Mouse (Mus musculus): ENCODE data around the gene Rp2. TPM values are rescaled to one million over a fixed set of nuclear protein-coding genes. Genes with fewer than 3 reads are reported as not detected.

Rp2 gene
- total and polyA plus RNA-seq, 2 experiments from 2014 or later, result 10.2 to 21.7 TPM

DNA sequence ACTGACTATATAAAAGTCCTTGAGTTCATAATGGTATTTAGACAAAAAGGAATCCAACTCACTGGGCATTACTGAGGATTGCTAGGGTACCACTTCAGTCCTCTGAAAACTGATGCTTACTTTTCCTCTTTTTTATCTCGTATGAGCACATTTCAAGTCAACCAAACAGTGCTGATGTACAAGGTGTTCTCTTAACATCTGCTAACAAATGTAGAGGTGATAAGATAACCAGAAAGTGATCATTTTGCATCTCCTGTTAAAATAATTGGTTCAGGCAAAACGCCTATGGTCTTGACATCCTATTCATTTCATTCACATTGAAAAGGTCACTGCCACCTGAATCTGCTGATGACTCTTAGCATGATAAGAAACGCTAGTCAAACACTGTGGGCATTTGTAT, 28.7 kb downstream of the Rp2 start:
- ATAC-seq (ENCODE audit: insufficient read depth, low read depth) (no peak), DNase-seq (ENCODE audit: low spot score) (no peak)
- Histone ChIP-seq H3K27ac (ENCODE audit: low read depth) (no peak overlapping the region), H3K27me3 (ENCODE audit: control insufficient read depth, insufficient read depth, low read length) (no peaks in the 10 kb centered on the region), H3K4me2 (ENCODE audit: low read depth, low read length) (no peak overlapping the region), H3K9me3 (replicated peaks; ENCODE audit: control insufficient read depth, low read length) (no peaks in the 10 kb centered on the region), H3K4me3 (ENCODE audit: low read depth, low read length) (no peak overlapping the region), H3K9ac (replicated peaks; ENCODE audit: low read depth, low read length) (no peak overlapping the region), H3K4me1 (ENCODE audit: control insufficient read depth, insufficient read depth) (no peaks in the 10 kb centered on the region), H3K36me3 (replicated peaks; ENCODE audit: control insufficient read depth, insufficient read depth, low read length) (no peaks in the 10 kb centered on the region)
- 63% methylated on average over 3 of the region's 3 CpGs for WGBS
- TF ChIP-seq EP300 (IDR thresholded peaks at IDR 0.05; ENCODE audit: low read depth) (no peak), CTCF (IDR thresholded peaks at IDR 0.05; ENCODE audit: low read depth) (no peak)

DNA sequence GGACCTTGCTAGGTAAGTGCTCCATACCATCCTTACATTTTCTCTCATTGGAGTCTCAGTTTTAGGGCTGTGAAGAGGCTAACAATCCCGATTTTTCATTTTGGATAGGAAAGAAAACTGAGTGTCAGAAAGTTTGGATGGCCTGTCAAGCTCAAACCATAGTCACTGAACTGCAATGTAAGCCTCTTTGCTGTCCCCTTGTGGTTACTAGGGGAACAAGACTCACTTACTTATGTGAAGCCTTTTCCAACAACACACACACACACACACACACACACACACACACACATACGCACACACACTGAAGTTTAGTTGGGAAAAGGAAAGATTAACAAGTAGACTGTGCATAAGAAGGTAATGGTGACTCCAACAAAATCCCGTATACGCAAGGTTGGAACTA, 39.8 kb downstream of the Rp2 start:
- DNase-seq (ENCODE audit: low spot score), result no peak
- TF ChIP-seq CTCF (IDR thresholded peaks at IDR 0.05; ENCODE audit: low read depth) (peak; percentile 43), EP300 (IDR thresholded peaks at IDR 0.05; ENCODE audit: low read depth) (no peak)
- Histone ChIP-seq H3K9me3 (replicated peaks; ENCODE audit: control insufficient read depth, low read length) (no peaks in the 10 kb centered on the region), H3K4me3 (ENCODE audit: low read depth, low read length) (no peak overlapping the region), H3K4me1 (ENCODE audit: control insufficient read depth, insufficient read depth) (no peaks in the 10 kb centered on the region), H3K27me3 (ENCODE audit: control insufficient read depth, insufficient read depth, low read length) (no peaks in the 10 kb centered on the region), H3K9ac (replicated peaks; ENCODE audit: low read depth, low read length) (no peak overlapping the region), H3K27ac (ENCODE audit: low read depth) (no peak overlapping the region), H3K4me2 (ENCODE audit: low read depth, low read length) (no peak overlapping the region), H3K36me3 (replicated peaks; ENCODE audit: control insufficient read depth, insufficient read depth, low read length) (no peaks in the 10 kb centered on the region)
- WGBS, result 78% methylated on average over 4 of the region's 4 CpGs
- no peak for ATAC-seq (ENCODE audit: insufficient read depth, low read depth)

DNA sequence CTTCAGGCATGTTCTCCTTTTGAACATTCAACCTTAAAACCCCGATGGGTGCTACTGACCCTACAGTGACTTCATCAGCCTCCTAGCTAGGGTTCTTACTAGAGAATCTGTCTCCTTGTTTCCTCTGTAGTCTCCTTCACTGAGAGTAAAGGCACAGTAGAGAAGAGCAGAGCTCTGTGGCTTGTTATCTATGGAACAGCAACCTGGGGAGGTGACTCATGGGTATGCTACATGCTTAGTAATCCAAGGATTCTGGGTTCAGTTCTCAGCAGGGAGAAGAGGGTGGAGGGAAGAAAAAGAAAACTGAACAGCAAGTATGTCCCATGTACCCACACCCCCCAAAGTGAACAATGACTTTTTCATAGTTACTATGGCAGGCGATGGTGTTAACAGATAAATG, 42.6 kb downstream of the Rp2 start:
- no peak overlapping the region for H3K4me2 ChIP-seq (ENCODE audit: low read depth, low read length)
- TF ChIP-seq CTCF (IDR thresholded peaks at IDR 0.05; ENCODE audit: low read depth) (no peak), EP300 (IDR thresholded peaks at IDR 0.05; ENCODE audit: low read depth) (no peak)
- no peaks in the 10 kb centered on the region for H3K36me3 ChIP-seq (replicated peaks; ENCODE audit: control insufficient read depth, insufficient read depth, low read length)
- no peaks in the 10 kb centered on the region for H3K27me3 ChIP-seq (ENCODE audit: control insufficient read depth, insufficient read depth, low read length)
- no peak overlapping the region for H3K27ac ChIP-seq (ENCODE audit: low read depth)
- ATAC-seq (ENCODE audit: insufficient read depth, low read depth) (no peak), DNase-seq (ENCODE audit: low spot score) (no peak)
- no peaks in the 10 kb centered on the region for H3K9me3 ChIP-seq (replicated peaks; ENCODE audit: control insufficient read depth, low read length)
- no peak overlapping the region for H3K4me3 ChIP-seq (ENCODE audit: low read depth, low read length)
- H3K9ac ChIP-seq (replicated peaks; ENCODE audit: low read depth, low read length), result no peak overlapping the region
- 72% methylated on average over 2 of the region's 2 CpGs for WGBS
- H3K4me1 ChIP-seq (ENCODE audit: control insufficient read depth, insufficient read depth), result no peaks in the 10 kb centered on the region

DNA sequence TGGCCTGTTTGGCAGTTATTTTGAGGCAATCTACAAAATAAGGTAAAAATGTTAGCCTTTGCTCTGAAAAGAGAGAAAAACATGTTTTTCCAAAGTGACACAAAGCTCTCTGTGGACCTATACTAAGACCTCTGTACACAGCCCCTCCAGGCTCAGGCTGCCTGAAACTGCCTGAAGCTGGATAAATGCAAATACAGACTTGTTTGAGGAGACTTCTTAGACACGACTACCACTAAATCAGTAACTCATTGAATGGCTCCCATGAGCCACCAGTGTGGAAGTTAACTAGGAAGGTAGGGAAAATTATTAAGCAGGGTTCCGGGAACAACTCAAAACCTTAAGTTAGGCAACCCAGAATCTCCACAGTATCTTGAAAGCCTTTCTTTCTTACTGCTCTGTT, 43.4 kb downstream of the Rp2 start:
- WGBS, result 77% methylated on average over 2 of the region's 2 CpGs
- no peak for DNase-seq (ENCODE audit: low spot score)

DNA sequence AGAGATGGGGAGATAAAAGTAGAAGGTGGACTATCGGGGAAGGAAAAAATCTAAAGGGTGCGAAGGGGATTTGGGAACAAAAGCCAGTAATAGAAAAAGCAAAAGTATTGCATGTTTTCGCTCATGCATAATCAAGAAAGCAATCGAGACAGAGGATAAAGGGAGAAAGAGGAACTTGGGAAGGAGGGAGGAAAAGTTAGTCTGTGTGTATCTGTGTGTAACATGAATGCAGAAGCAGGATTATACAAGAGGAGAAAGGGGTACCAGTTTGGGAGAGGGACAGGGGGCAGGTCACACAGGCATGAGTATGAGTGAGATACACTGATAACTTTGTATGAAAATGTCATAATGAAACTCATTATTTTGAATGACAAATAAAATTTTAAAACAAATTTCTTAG, 47.1 kb downstream of the Rp2 start:
- no peak overlapping the region for H3K27ac ChIP-seq (ENCODE audit: low read depth)
- no peak overlapping the region for H3K4me3 ChIP-seq (ENCODE audit: low read depth, low read length)
- TF ChIP-seq EP300 (IDR thresholded peaks at IDR 0.05; ENCODE audit: low read depth) (no peak), CTCF (IDR thresholded peaks at IDR 0.05; ENCODE audit: low read depth) (no peak)
- no peaks in the 10 kb centered on the region for H3K4me1 ChIP-seq (ENCODE audit: control insufficient read depth, insufficient read depth)
- no peaks in the 10 kb centered on the region for H3K36me3 ChIP-seq (replicated peaks; ENCODE audit: control insufficient read depth, insufficient read depth, low read length)
- 87% methylated on average over 4 of the region's 4 CpGs for WGBS
- H3K9me3 ChIP-seq (replicated peaks; ENCODE audit: control insufficient read depth, low read length), result no peaks in the 10 kb centered on the region
- ATAC-seq (ENCODE audit: insufficient read depth, low read depth) (no peak), DNase-seq (ENCODE audit: low spot score) (no peak)
- H3K27me3 ChIP-seq (ENCODE audit: control insufficient read depth, insufficient read depth, low read length), result no peaks in the 10 kb centered on the region
- no peak overlapping the region for H3K9ac ChIP-seq (replicated peaks; ENCODE audit: low read depth, low read length)
- no peak overlapping the region for H3K4me2 ChIP-seq (ENCODE audit: low read depth, low read length)

More for the DNA sequence above, 43.4 kb downstream of the Rp2 start:
- no peaks in the 10 kb centered on the region for H3K9me3 ChIP-seq (replicated peaks; ENCODE audit: control insufficient read depth, low read length)
- TF ChIP-seq EP300 (IDR thresholded peaks at IDR 0.05; ENCODE audit: low read depth), result no peak
- no peak for TF ChIP-seq CTCF (IDR thresholded peaks at IDR 0.05; ENCODE audit: low read depth)
- ATAC-seq (ENCODE audit: insufficient read depth, low read depth), result no peak
- H3K4me2 ChIP-seq (ENCODE audit: low read depth, low read length), result no peak overlapping the region
- H3K27ac ChIP-seq (ENCODE audit: low read depth), result no peak overlapping the region
- no peaks in the 10 kb centered on the region for H3K27me3 ChIP-seq (ENCODE audit: control insufficient read depth, insufficient read depth, low read length)
- H3K4me1 ChIP-seq (ENCODE audit: control insufficient read depth, insufficient read depth), result no peaks in the 10 kb centered on the region
- H3K4me3 ChIP-seq (ENCODE audit: low read depth, low read length), result no peak overlapping the region
- no peak overlapping the region for H3K9ac ChIP-seq (replicated peaks; ENCODE audit: low read depth, low read length)
- no peaks in the 10 kb centered on the region for H3K36me3 ChIP-seq (replicated peaks; ENCODE audit: control insufficient read depth, insufficient read depth, low read length)

DNA sequence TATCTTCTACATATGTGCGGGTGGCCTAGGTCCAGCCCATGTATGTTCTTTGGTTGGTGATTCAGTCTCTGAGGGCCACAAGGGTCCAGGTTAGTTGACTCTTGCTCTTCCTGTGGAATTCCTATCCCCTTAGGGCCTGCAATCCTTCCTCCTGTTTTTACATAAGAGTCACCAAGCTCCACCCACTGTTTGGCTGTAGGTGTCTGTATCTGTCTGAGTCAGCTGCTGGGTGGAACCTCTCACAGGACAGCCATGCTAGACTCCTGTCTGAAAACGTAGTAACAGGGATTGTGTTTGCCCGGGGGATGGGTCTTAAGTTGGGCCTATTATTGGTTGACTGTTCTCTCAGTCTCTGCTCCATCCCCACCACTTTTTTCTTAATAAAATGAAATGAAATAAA, 47.9 kb downstream of the Rp2 start:
- H3K4me2 ChIP-seq (ENCODE audit: low read depth, low read length), result no peak overlapping the region
- H3K9ac ChIP-seq (replicated peaks; ENCODE audit: low read depth, low read length), result no peak overlapping the region
- no peak overlapping the region for H3K4me3 ChIP-seq (ENCODE audit: low read depth, low read length)
- no peaks in the 10 kb centered on the region for H3K36me3 ChIP-seq (replicated peaks; ENCODE audit: control insufficient read depth, insufficient read depth, low read length)
- H3K9me3 ChIP-seq (replicated peaks; ENCODE audit: control insufficient read depth, low read length), result no peaks in the 10 kb centered on the region
- ATAC-seq (ENCODE audit: insufficient read depth, low read depth), result no peak
- no peak overlapping the region for H3K27ac ChIP-seq (ENCODE audit: low read depth)
- WGBS, result 73% methylated on average over 3 of the region's 3 CpGs
- no peaks in the 10 kb centered on the region for H3K4me1 ChIP-seq (ENCODE audit: control insufficient read depth, insufficient read depth)
- no peaks in the 10 kb centered on the region for H3K27me3 ChIP-seq (ENCODE audit: control insufficient read depth, insufficient read depth, low read length)
- no peak for DNase-seq (ENCODE audit: low spot score)
- TF ChIP-seq CTCF (IDR thresholded peaks at IDR 0.05; ENCODE audit: low read depth), result no peak
- TF ChIP-seq EP300 (IDR thresholded peaks at IDR 0.05; ENCODE audit: low read depth), result no peak

Data from heart, postnatal 0 days (tissue).